Mouse (Mus musculus): ENCODE results near the gene Yipf1. TPM values are rescaled to one million over a fixed set of nuclear protein-coding genes. Genes with fewer than 3 reads are reported as not detected.

The Yipf1 gene
- polyA plus RNA-seq (2015; fragmentation: Nextera tagmentation; extraction: Ambion mirVana): 58.2 and 59.1 TPM in 2 replicates

DNA sequence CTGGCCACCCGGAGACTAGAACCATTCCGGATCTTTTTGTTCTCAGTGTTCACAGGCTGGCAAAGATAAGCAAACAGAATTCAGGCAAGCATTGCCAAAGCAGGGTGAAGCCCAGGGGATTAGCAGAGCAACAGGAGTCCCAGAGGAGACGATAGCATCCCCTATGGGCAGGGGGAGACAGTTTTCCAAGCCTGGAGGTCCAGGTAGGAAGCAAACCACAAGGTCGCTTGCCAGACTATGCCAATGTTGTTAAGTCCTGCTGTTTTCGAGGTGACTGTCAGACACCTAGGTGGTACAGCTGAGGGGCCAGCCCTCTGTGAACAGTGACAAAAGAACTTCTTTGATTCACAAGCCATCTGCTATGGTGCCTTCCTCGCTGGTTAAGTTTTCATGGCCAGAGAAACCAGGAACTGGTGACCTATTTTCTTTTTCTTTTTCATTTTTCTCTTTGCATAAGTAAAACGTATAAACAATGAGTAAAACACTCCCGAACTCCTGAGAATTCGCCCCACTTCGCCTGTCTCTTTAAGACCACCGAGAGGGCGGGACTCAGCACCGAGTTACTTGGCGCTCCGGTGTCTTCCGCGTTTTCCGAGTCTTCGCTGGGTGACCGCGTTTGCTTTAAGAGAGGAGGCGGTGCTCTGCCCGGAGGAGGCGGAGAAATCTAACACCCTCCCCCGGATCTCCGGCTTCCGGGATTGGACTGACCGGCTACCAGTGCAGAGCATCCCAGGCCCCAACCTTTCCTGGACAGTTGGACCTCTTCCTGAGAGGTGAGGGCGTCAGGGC lies at the start of gene Yipf1:
Yipf1 (plus strand) TSS at position 674 of the 789 bp plus-strand sequence.
- no peaks in the 10 kb centered on the region for H3K9me3 ChIP-seq
- under 1% methylated on average over 29 of the region's 29 CpGs for WGBS
- peak within 1 kb of the TSS; percentile 16; the same call in 1 of the 2 replicates for H3K27ac ChIP-seq
- H3K4me2 ChIP-seq: peak within 1 kb of the TSS; percentile 82
- peak; percentile 92 for ATAC-seq (ENCODE audit: insufficient read depth, low FRiP score, low read depth)
- peak within 1 kb of the TSS; percentile 42 for H3K9ac ChIP-seq
- peak within 1 kb of the TSS; percentile 75 for H3K4me3 ChIP-seq (replicated peaks)
- H3K27me3 ChIP-seq (replicated peaks): no peaks in the 10 kb centered on the region
- H3K4me1 ChIP-seq: peaks cover 8% of the 10 kb centered on the region
- H3K36me3 ChIP-seq: 0 out of 2 replicates have a peak, but pooled peaks cover 5% of the 10 kb centered on the region

DNA sequence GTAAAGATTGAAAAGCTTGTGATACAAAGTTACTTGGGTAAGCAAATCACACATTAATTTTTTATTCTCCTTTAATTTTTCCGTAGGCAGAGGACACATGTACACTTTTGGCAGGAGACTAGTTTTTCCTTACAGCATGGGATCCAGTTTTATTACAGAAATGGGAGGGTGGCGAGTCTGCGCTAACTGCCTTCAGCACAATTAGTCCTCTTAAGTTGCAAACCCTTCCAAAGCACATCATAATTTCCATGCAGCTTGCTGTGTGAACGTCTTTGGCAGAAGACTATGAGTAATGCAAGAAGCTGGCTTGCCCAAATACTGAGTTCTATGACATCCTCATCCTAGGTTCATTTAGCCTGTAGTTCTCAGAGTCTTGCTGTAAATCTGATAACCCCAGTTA lies 40.5 kb upstream of the Yipf1 start:
- WGBS: 79% methylated on average over 4 of the region's 4 CpGs
- Histone ChIP-seq H3K36me3 (no peaks in the 10 kb centered on the region), H3K4me1 (no peaks in the 10 kb centered on the region), H3K27me3 (replicated peaks) (no peaks in the 10 kb centered on the region), H3K27ac (no peak overlapping the region), H3K9ac (no peak overlapping the region), H3K4me3 (replicated peaks) (no peak overlapping the region), H3K9me3 (no peaks in the 10 kb centered on the region), H3K4me2 (no peak overlapping the region)
- no peak for ATAC-seq (ENCODE audit: insufficient read depth, low FRiP score, low read depth)

DNA sequence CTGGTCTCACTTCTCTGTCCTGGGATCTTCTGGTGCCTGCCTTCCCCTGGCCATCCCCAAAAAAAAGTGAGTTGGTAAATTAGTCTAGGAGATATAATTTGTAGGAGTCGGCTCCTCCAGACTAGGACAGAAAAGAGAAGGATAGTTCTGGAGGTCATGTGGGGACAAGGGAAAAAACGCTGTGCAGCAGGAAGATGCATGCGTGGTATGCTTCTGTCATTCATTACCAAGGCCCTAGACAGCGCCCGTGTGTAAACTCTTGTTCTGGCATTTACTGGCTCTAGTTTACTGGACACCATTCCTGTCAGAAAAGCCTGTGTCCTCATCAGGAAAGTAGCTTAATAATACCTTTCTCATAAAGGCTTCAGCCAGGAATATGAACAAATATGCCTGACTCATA lies 39.7 kb upstream of the Yipf1 start:
- Histone ChIP-seq H3K27me3 (replicated peaks) (no peaks in the 10 kb centered on the region), H3K9me3 (no peaks in the 10 kb centered on the region), H3K4me2 (no peak overlapping the region), H3K36me3 (no peaks in the 10 kb centered on the region), H3K4me3 (replicated peaks) (no peak overlapping the region), H3K9ac (no peak overlapping the region), H3K27ac (no peak overlapping the region), H3K4me1 (no peaks in the 10 kb centered on the region)
- ATAC-seq (ENCODE audit: insufficient read depth, low FRiP score, low read depth): no peak
- WGBS: 60% methylated on average over 5 of the region's 5 CpGs

DNA sequence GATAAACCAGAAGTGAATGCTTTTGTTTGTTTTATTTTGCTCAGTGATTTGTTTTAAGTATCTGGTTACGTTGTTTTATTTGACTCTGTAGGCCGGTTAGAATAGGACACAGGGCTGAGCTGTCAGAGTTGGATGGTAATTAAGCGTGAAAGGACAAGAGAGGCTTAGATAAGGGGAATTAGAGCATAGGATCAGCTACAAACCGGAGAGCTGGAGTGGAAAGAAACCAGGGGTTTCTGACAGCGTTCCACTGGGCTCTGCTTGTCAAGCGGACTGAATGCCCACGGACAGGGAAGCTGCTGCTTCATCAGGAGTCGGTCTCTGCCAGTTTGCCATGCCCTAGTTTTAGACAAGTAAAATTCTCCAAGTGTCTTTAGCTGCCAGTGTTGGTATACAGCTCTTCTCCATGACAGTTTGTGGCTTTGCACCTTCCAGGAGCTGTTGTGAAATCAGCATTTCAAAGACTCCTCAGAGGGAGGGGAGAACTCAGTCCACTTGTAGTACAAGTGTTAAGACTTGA lies 35.9 kb upstream of the Yipf1 start:
- Histone ChIP-seq H3K4me2 (no peak overlapping the region), H3K36me3 (no peaks in the 10 kb centered on the region), H3K27me3 (replicated peaks) (no peaks in the 10 kb centered on the region), H3K4me1 (no peaks in the 10 kb centered on the region), H3K9me3 (no peaks in the 10 kb centered on the region), H3K27ac (no peak overlapping the region), H3K9ac (no peak overlapping the region), H3K4me3 (replicated peaks) (no peak overlapping the region)
- 40% methylated on average over 8 of the region's 8 CpGs for WGBS
- ATAC-seq (ENCODE audit: insufficient read depth, low FRiP score, low read depth): no peak

DNA sequence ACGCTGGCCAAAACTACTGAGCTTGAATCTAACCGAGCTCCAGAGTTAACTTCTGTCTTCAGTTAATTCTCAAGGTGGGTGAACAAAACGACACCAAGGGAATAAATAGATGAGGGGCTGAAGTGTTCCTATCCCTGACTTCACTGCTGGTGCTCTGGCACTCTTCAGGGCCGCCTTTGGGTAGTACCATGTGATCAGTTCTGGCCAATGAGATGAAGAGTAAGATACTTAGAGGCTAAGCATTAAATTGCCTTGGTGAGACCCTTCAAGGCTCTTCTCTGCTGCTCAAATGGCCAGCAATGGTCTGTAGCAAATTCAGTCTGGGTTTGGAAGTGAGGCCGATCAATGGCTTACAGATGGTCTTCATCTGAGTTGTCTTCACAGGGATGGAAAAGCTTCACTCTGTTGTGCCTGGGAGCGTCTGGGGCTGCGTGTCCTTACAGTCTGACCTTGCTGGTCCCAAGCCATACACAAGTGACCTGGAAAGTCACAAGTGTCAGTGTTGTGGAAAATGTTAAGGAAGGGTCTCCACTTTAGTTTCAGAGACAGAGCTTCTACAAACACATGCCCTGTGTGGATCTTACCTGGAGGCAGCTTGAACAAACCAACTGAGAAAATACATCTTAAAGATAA lies 33.2 kb upstream of the Yipf1 start:
- H3K4me3 ChIP-seq (replicated peaks): no peak overlapping the region
- H3K4me1 ChIP-seq: no peaks in the 10 kb centered on the region
- no peak for ATAC-seq (ENCODE audit: insufficient read depth, low FRiP score, low read depth)
- WGBS: 80% methylated on average over 7 of the region's 7 CpGs
- H3K9me3 ChIP-seq: no peaks in the 10 kb centered on the region
- H3K4me2 ChIP-seq: no peak overlapping the region
- H3K27ac ChIP-seq: no peak overlapping the region
- H3K9ac ChIP-seq: no peak overlapping the region
- no peaks in the 10 kb centered on the region for H3K36me3 ChIP-seq
- no peaks in the 10 kb centered on the region for H3K27me3 ChIP-seq (replicated peaks)

DNA sequence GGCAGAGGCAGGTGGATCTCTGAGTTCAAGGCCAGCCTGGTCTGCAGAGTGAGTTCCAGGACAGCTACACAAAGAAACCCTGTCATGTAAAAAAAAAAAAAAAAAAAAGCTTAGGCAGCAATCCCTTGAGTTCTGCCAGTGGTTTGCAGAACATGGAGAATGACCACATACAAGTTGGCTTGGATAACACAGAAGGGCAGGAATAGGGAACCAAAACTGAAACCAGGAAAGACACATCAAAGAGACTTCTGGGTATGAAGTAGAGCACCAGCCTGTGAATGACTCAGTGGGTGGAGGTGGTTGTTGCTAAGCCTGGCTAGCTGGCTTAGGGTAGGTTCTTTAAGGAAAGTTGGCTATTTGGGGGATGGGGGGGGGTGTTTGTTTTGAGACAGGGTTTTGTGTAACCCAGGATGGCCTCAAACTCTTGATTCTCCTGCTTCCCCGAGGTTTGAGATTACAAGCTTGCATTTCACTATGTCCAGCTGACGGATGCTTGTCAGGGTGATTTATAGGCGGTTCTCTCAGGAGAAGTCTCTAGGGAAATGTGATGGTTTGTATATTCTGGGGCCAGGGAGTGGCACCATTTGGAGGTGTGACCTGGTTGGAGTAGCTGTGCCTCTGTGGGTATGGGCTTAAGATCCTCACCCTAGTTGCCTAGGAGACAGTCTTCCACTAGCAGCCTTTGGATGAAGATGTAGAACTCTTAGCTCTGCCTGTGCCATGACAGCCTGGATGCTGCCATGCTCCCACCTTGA lies 28.5 kb upstream of the Yipf1 start:
- no peak overlapping the region for H3K4me2 ChIP-seq
- ATAC-seq (ENCODE audit: insufficient read depth, low FRiP score, low read depth): no peak
- no peak overlapping the region for H3K4me3 ChIP-seq (replicated peaks)
- H3K4me1 ChIP-seq: no peaks in the 10 kb centered on the region
- H3K9me3 ChIP-seq: no peaks in the 10 kb centered on the region
- no peak overlapping the region for H3K27ac ChIP-seq
- no peaks in the 10 kb centered on the region for H3K36me3 ChIP-seq
- 55% methylated on average over 3 of the region's 3 CpGs for WGBS
- H3K9ac ChIP-seq: no peak overlapping the region
- H3K27me3 ChIP-seq (replicated peaks): no peaks in the 10 kb centered on the region

DNA sequence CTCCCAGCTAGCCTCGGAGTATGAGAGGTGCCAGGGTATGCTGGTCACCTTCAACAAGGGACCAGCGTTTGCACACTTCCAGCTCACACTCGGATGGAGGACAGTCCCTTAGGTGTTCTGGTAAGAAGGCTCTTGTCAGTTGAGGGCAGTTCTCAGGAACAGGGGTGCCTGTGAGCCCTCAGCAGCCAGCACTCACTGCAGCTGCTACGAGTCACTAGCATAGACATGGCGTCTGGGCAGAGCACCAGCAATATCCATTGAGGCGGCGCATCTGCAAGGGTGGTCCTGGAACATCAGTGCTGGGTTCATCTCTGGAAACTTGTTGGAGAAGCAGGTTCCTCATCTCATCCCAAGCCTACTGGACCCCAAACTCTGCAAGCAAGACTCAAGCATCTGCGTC lies 27.8 kb upstream of the Yipf1 start:
- no peak overlapping the region for H3K4me3 ChIP-seq (replicated peaks)
- 89% methylated on average over 8 of the region's 8 CpGs for WGBS
- no peaks in the 10 kb centered on the region for H3K4me1 ChIP-seq
- H3K36me3 ChIP-seq: no peaks in the 10 kb centered on the region
- H3K4me2 ChIP-seq: no peak overlapping the region
- H3K27me3 ChIP-seq (replicated peaks): no peaks in the 10 kb centered on the region
- no peaks in the 10 kb centered on the region for H3K9me3 ChIP-seq
- H3K27ac ChIP-seq: no peak overlapping the region
- ATAC-seq (ENCODE audit: insufficient read depth, low FRiP score, low read depth): no peak
- no peak overlapping the region for H3K9ac ChIP-seq

DNA sequence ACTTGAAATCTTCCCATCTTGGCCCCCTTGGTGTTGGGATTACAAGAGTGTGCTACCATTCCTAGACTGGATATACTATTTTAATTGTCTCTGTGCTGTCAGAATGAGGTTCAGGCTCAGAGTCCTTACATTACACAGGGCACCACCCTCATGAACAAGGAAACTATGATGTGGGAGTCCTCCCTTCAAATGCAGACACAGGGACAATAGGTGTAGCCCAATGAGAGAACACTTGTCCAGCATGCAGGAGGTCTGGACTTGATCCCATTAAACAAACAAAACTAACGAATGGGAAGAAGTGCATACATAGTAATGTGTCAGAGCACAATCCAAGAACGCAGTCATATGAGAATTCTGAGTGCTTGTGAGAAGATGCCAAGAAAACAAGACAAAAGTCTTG lies 26.6 kb upstream of the Yipf1 start:
- Histone ChIP-seq H3K4me1 (no peaks in the 10 kb centered on the region), H3K4me2 (no peak overlapping the region), H3K9me3 (no peaks in the 10 kb centered on the region), H3K9ac (no peak overlapping the region), H3K27me3 (replicated peaks) (no peaks in the 10 kb centered on the region), H3K36me3 (no peaks in the 10 kb centered on the region), H3K27ac (no peak overlapping the region), H3K4me3 (replicated peaks) (no peak overlapping the region)
- WGBS: 73% methylated on average over 2 of the region's 2 CpGs
- no peak for ATAC-seq (ENCODE audit: insufficient read depth, low FRiP score, low read depth)

DNA sequence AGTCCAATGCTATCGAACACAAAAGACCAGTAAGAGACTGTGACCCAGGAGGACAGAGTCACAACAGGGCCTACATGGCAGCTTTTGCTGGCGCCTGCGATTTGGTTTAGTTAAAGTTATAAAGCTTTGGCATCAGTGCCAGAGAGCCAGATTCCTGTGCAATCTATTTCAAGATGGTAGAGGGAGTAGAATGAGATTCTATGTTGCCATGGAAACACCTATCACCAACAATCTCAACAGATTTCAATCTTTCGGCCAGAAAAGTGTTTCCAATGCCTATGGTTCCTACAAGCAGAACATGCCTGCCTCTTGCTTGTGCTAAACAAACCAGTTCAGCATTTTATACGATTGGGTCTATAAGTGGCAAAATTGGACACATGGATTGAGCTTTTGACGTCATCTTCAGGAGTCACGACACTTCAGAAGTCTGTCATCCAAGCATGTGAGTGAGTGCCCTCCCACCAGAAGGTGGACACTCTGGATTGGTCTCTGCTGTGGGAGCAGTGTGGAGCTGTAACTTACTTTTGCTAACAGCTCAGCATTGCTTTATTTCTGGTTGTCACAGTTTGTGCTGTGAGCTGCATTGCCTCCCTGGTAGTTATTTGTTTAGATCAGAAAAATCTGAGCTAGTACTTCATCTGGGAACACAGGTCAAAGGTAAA lies 22.4 kb upstream of the Yipf1 start:
- WGBS: 77% methylated on average over 7 of the region's 7 CpGs
- Histone ChIP-seq H3K36me3 (no peaks in the 10 kb centered on the region), H3K4me1 (no peaks in the 10 kb centered on the region), H3K4me3 (replicated peaks) (no peak overlapping the region), H3K4me2 (no peak overlapping the region), H3K9me3 (no peaks in the 10 kb centered on the region), H3K27me3 (replicated peaks) (no peaks in the 10 kb centered on the region), H3K9ac (no peak overlapping the region), H3K27ac (no peak overlapping the region)
- ATAC-seq (ENCODE audit: insufficient read depth, low FRiP score, low read depth): no peak

DNA sequence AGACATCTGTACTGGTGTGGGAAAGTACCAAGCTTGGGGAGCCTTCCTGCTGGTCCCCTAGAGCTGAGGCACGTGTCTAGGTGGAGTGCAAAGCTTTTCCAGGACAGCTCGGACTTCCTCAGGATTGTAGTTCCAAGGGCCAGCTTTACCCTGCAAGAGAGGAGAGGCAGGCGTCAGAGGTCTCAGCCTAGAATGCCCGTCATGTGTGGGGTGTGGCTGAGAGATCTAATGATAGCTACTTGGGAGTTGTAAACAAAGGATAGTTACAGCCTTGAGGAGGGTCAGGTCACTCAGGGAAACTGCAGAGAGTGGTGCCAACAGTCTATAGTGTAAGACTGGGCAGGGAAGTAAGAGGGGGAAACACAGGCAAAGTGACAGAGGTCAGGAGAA lies 21.9 kb upstream of the Yipf1 start:
- H3K4me2 ChIP-seq: no peak overlapping the region
- H3K27ac ChIP-seq: no peak overlapping the region
- no peak overlapping the region for H3K9ac ChIP-seq
- H3K4me3 ChIP-seq (replicated peaks): no peak overlapping the region
- H3K4me1 ChIP-seq: no peaks in the 10 kb centered on the region
- 29% methylated on average over 4 of the region's 4 CpGs for whole genome bisulfite sequencing
- no peak for ATAC-seq (ENCODE audit: insufficient read depth, low FRiP score, low read depth)
- H3K9me3 ChIP-seq: no peaks in the 10 kb centered on the region
- H3K27me3 ChIP-seq (replicated peaks): no peaks in the 10 kb centered on the region
- H3K36me3 ChIP-seq: no peaks in the 10 kb centered on the region

DNA sequence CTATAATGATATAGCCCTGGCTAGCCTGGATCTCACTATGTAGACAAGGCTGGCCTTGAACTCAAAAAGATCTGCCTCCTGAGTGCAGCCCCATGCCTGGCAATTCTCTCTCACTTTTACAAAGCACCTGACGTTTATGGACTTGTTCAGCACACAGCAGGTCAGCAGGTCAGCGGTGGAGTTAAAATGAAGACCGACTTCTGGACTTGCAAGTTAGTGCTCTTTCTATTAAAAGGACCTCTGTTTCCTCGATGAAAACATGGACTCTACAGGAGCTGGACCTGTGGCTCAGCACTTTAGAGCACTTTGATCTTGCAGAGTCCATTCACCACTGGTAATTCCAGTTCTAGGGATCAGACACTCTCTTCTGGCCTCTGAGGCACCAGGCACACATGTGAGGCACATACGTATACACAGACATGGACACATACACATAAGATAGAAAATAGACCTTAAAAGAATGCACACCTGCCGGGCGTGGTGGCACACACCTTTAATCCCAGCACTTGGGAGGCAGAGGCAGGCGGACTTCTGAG lies 16.0 kb upstream of the Yipf1 start:
- Histone ChIP-seq H3K27me3 (replicated peaks) (no peaks in the 10 kb centered on the region), H3K36me3 (no peaks in the 10 kb centered on the region), H3K9ac (no peak overlapping the region), H3K4me3 (replicated peaks) (no peak overlapping the region), H3K4me2 (no peak overlapping the region), H3K9me3 (no peaks in the 10 kb centered on the region), H3K4me1 (no peaks in the 10 kb centered on the region), H3K27ac (no peak overlapping the region)
- ATAC-seq (ENCODE audit: insufficient read depth, low FRiP score, low read depth): no peak
- 75% methylated on average over 8 of the region's 8 CpGs for WGBS

All from stomach, embryonic 15.5 days (tissue).